Mouse (Mus musculus) kidney, adult 2 months (tissue): ENCODE measurements at regions not wholly inside any gene's neighbourhood (a gene's known extent, or its start where the extent isn't known, plus 50 kb on each side); places are given as distances from the start of the nearest gene placed in this dataset.

Experiments
- DNase-seq: peaks from one replicate; pipeline ENCODE4 v3.0.0; 2021
- H3K27ac ChIP-seq: fragments of 200-500 bp; 2 replicates; pipeline ENCODE4 v1.5.1; 2012; ENCODE audit warnings: low read depth, low read length, control low read depth, inconsistent platforms; ENCODE audit not compliant: insufficient read depth
- H3K27me3 ChIP-seq: fragments of 200-500 bp; replicated peaks from 2 replicates; pipeline ENCODE4 v1.6.1; 2012; ENCODE audit warnings: mild to moderate bottlenecking, moderate library complexity, low read length, inconsistent platforms; ENCODE audit not compliant: control insufficient read depth, insufficient read depth
- H3K36me3 ChIP-seq: fragments of 200-500 bp; 2 replicates; pipeline ENCODE4 v1.6.1; 2012; ENCODE audit warnings: mild to moderate bottlenecking, moderate library complexity, low read length, inconsistent platforms; ENCODE audit not compliant: control insufficient read depth, insufficient read depth
- H3K4me1 ChIP-seq: fragments of 200-500 bp; 2 replicates; pipeline ENCODE4 v1.6.1; 2011; ENCODE audit warnings: low read length; ENCODE audit not compliant: control insufficient read depth, insufficient read depth
- H3K4me3 ChIP-seq: fragments of 200-500 bp; 2 replicates; pipeline ENCODE4 v1.5.1; 2011; ENCODE audit warnings: mild to moderate bottlenecking, low read depth, low read length, control low read depth; ENCODE audit not compliant: insufficient read depth
- CTCF ChIP-seq: fragments of 200-500 bp; conservative IDR thresholded peaks from 2 replicates; pipeline ENCODE4 v1.5.1; 2011; ENCODE audit warnings: low read depth, mild to moderate bottlenecking, control low read depth, low read length, moderate library complexity, mixed read lengths; ENCODE audit not compliant: insufficient read depth, insufficient read length
- POLR2A ChIP-seq: fragments of 200-500 bp; IDR thresholded peaks from one replicate; pipeline ENCODE4 v1.6.1; 2011; ENCODE audit warnings: low read depth, low read length, control low read depth
- WGBS: fragments of 180-500 bp; shearing (Covaris S2); methylation state at CpG from one replicate; pipeline ENCODE4 v1.1.7; 2018; 5-methylcytosine and 5-hydroxymethylcytosine counted together

DNA sequence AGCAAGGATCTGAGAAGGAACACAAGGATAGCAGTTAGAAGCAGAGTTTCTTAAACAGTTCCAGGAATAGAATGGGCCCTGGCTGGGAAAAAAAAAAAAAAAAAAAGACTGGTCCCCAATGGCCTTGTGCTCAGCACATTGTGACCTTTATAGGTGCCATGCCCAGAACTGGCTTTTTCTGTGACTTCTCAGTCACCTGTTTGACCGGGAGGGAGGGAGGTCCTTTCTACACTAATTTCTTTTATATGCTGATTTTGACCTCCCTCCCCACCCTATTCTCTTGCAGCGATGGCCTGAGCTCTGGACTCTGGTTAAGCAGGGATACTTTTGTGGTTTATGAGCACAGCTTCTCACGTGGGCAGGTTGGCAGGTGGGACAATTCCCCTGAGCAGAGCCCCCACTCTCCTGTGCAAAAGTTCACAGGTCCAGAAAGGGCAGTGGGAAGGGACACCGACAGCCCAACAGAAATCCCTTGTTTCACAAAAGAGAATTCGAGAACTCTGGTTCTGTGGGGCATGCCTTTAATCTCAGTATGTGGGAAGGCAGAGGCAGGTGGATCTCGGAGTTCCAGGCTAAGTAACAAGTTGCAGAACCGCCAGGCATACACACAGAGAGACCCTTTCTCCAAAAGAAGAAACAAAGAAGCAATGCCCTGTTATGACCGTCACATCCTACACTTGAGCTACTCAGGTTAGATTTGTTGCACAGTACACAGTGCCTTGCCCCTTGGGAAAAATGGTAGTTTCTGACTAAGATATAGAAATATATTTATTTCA lies 50.3 kb upstream of the Frmd6 start:
- Histone ChIP-seq H3K4me1 (no peaks in the 10 kb centered on the region; the same call in 1 of the 2 replicates), H3K27ac (no peak overlapping the region), H3K27me3 (no peaks in the 10 kb centered on the region), H3K36me3 (no peaks in the 10 kb centered on the region), H3K4me3 (no peak overlapping the region)
- 79% methylated on average over 8 of the region's 8 CpGs for WGBS
- TF ChIP-seq CTCF (no peak), POLR2A (no peak)
- no peak for DNase-seq
